Mouse (Mus musculus): ENCODE data around the gene Smco4.
"Not testable (repeated sequence)": the region's sequence is repeated elsewhere in the genome, so short reads cannot be mapped to it uniquely, and the experiment has no call there.

The Smco4 gene

GRCm38 (mm10) chr9:15541735-15542354 is 48.6 kb downstream of the Smco4 start:
- DNase-seq, result no peak

- no peak for DNase-seq
Observed at GRCm38 (mm10) chr9:15550461-15550961, 57.3 kb downstream of the Smco4 start.

DNA sequence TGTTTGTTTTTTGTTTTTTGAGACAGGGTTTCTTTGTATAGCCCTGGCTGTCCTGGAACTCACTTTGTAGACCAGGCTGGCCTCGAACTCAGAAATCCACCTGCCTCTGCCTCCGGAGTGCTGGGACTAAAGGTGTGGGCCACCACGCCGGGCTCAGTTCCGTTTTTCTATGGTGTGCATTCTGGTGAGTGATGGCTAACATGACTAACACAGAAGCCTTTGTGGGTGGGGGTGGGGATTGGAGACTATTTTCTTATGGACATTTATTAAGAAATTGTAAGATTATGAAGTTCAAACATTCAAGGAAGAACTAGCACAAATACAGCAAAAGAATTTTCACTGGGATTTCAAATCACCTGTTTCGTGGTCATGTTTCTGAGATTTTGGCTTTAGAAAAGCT is 57.8 kb downstream of the Smco4 start:
- DNase-seq, result not testable (repeated sequence)

- peak in 1 of 2 experiments; percentile 6 for DNase-seq
Observed at GRCm38 (mm10) chr9:15551933-15552851, 59.0 kb downstream of the Smco4 start.

DNA sequence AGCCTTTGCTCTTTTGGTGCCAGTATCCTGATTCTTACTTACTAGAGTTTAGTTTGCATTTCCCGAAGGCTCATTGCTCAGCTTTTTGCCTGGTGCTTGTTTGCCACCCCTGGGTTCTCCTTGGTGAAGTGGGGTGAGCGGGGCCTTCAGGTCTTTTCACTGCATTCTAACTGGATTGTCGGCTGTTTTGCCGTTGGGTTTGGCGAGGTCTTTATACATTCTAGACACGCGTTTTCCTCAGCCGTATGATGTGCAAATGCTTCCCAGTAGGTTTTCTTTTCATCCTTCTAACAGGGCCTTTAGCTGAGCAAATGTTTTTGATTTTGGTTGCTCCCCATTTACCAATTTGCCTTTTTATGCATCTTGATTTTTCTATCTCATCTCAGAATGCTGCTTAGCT is 60.1 kb downstream of the Smco4 start:
- no peak for DNase-seq

DNA sequence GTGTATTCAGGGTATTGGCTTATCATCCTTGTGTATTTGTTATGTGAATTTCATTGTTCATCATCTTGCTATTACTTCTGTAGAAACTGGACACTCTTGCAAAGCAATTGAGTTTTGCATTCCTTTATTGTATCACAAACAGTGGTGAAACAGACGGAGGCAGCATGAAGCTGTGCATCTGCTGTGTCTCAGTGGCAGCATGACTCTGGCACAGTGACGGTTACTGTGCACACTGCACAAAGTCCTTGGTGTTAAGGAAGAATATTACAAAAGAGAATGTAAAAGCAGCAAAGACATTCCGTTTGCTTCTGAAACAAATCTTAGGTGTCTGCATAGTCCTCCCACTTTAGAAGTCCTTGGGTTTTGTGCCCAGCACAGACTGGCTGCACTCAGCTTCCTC is 67.2 kb downstream of the Smco4 start:
- no peak for DNase-seq

DNA sequence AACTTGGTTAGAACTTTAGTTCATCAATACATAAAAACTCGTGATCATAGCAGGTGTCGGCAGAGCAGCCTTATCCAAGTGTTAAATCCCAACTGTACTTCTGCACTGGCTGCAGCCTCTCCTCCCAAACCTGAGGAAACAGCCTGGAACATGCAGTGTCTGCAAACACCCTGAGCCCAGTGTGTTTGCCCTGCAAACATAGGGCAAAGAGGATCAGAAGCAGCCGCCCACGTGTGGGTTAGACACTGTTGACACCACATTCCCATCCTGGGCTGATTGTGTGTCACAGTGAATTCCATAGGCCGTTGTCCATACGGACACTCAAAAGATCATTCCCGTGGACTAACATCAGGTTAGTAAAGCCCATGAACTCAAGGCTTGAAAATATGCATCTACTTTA is 69.1 kb downstream of the Smco4 start:
- DNase-seq, result no peak

GRCm38 (mm10) chr9:15574750-15575454 is 81.7 kb downstream of the Smco4 start:
- DNase-seq, result no peak

DNA sequence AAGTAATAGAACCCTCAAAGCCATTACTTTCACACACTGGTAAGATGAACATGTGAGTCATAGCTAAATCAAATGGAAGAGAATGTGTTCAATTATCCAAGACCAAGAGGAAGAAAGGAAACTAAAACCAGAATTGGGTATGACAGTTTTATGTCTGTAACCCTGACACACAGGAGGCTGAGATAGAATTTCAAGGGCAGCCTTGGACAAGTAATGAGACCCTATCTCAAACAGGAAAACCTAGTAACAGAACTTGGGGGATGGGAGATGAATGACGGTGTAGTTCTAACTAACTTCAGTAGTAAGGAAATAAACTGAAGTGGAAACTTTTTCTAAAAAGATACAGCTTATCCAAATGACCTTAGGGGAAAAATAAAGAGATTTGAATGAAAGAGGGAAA is 85.2 kb downstream of the Smco4 start:
- no peak for DNase-seq

- DNase-seq, result no peak
Observed at GRCm38 (mm10) chr9:15578946-15579345, 85.7 kb downstream of the Smco4 start.

DNA sequence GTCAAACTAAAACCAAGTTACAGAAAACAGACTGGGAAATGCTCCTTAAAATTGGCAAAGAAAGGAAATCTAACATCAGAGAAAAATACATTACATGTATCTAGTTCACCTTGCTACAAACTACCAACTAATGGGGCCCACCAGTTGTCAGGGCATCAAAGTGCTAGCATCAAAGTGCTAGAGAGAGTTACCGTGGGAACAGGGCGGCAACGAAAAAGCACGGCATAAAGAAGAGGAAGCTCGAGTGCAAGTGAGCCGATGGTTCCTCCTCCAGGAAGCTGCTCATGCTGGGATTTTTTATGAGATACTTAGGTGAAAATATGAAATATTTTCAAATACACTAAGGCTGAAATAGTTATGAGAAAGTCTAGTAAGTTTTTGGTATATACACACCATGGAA is 86.9 kb downstream of the Smco4 start:
- no peak for DNase-seq

DNA sequence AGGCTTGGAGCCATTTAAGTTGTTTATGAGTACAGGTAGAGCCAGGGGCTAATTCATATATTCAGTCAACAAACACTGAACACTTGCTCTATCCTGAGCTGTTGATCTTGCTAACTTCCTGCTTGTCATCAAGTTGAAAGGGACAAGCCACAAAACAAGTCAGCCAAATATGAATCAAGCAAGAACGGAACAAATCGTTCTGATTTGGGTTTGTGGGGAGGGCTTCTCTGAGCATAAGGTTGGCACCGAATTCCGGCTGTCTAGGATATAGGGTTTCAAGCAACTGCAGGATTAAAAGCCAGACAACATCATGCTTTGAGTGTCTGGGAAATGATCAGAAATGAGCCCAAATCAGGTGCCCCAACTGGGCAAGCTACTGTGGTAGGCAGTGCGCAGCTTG is 88.8 kb downstream of the Smco4 start:
- no peak for DNase-seq

DNA sequence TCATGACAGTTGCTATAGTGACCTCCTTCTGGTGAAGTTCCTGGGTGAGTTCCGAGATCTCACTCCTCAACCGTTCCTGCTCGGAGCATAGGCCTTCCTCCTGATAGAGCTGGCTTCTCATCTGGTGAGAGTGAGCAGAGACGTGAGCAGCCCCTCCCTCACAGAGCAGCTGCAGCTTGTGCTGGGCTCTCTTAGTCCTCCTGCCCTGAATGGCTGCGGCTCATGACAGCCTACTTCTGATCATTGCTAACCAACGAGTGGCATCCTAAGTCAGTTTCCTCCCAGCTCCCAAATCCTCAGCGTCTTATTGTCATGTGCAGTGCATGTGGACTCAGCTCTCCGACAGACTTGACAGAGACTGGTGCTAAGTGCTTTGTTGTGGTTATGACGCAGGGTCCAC is 91.0 kb downstream of the Smco4 start:
- no peak for DNase-seq

GRCm38 (mm10) chr9:15585956-15586355 is 92.7 kb downstream of the Smco4 start:
- DNase-seq, result no peak

DNA sequence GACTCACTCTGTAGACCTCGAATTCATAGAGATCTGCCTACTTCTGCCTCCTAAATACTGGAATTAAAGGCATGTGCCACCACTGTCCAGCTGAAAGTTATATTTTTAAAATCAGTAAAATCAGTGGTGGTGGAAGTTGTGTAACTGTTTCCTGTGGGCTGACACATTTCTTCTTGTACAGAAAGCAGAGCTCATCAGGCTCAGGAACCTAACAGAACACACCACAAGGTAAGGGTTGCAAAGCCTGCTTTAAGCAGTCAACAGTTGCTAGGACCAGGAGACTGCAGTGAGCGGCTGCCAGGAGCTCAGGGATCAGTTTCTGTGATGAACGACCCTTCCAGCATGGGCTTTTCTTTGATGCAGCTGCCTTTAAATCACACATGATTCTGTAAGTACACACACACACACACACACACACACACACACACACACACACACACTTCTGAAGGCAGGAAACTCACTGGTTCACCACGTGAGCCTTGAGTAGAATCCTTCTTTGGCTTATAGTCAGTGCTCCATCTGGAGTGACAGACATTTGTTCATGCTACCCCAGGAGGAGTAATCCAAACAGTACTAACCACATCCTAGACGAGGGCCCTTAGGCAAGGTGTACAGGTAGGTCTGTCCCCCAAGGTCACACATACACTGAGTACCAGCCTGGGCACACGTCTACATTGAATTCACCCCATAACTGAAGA is 94.1 kb downstream of the Smco4 start:
- DNase-seq, result no peak

DNA sequence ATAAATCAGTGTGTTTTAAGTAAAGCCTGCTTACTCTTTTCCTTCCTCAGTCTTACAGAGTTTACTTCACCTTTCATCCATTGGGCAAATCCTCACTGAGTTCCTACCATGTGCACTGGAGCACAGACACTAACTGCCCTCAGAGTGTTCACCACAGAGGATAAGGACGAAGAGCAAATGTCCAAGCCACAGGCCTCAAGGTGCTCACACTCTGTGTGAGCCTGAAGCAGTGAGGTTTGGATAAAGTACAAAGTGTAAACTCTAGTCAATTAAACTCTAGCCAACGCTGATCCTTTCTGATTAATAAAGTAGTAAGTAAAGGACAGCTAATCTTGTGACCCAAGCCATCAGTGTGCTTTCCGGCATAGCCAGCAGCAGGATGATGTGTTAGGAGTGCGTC is 100.9 kb downstream of the Smco4 start:
- no peak for DNase-seq
